ENCODE assay signal across 12 mouse cellular contexts in genomic region chr10:89690021-89690420, GRCm38 (mm10).
"Had no signal": no experiment of that assay in that cellular context is flagged by ENCODE, and none has a peak within 500 bp of the region (broad histone marks: within the 10 kb centered on the region; RNA-seq: fewer than 3 reads in every experiment).

No protein-coding gene starts in this region.

- H3K4me2 ChIP-seq: midbrain, embryonic 13.5 days; stomach, embryonic 15.5 days had no signal

- H3K27ac ChIP-seq: kidney, postnatal 0 days; left cerebral cortex, adult 2 months; limb, embryonic 10.5 days; midbrain, embryonic 13.5 days; stomach, embryonic 15.5 days had no signal

- ATAC-seq: lung, postnatal 0 days; midbrain, embryonic 13.5 days had no signal

- H3K36me3 ChIP-seq: limb, embryonic 10.5 days; midbrain, embryonic 13.5 days; stomach, embryonic 15.5 days had no signal

- H3K27me3 ChIP-seq: midbrain, embryonic 13.5 days; stomach, embryonic 15.5 days had no signal

- H3K4me3 ChIP-seq: left cerebral cortex, adult 2 months; limb, embryonic 10.5 days; midbrain, embryonic 13.5 days; stomach, embryonic 15.5 days had no signal

- DNase-seq: kidney, adult 2 months; lung, adult 2 months; lung, postnatal 36 days; right cerebral cortex, postnatal 14 days; thymus, adult 2 months; thymus, postnatal 25 days had no signal

- H3K9ac ChIP-seq: midbrain, embryonic 13.5 days; stomach, embryonic 15.5 days had no signal

- H3K9me3 ChIP-seq: limb, embryonic 10.5 days; midbrain, embryonic 13.5 days; stomach, embryonic 15.5 days had no signal

- H3K4me1 ChIP-seq: stomach, embryonic 15.5 days had no signal
